Mouse (Mus musculus): ENCODE results near the gene Rdh5. TPM values are rescaled to one million over a fixed set of nuclear protein-coding genes. Genes with fewer than 3 reads are reported as not detected.
A peak's percentile ranks its signal among the peaks of the same experiment; 100 is the strongest.

Rdh5 gene
- total and polyA plus RNA-seq, 2 experiments from 2014 or later, result 8.8 to 10.5 TPM

- Histone ChIP-seq H3K4me3 (ENCODE audit: low read depth, low read length) (peak overlapping the region; percentile 50), H3K4me1 (ENCODE audit: insufficient read depth, low read length) (no peaks in the 10 kb centered on the region), H3K9me3 (ENCODE audit: low read length) (no peaks in the 10 kb centered on the region), H3K36me3 (ENCODE audit: insufficient read depth, low read length) (no peaks in the 10 kb centered on the region), H3K27ac (ENCODE audit: low read depth, low read length) (no peak overlapping the region), H3K9ac (replicated peaks; ENCODE audit: low read length, poor library complexity, severe bottlenecking) (peak overlapping the region; percentile 62), H3K4me2 (ENCODE audit: low read depth, low read length, poor library complexity, severe bottlenecking) (peak overlapping the region; percentile 95), H3K27me3 (ENCODE audit: insufficient read depth, low read length) (peaks cover 26% of the 10 kb centered on the region)
- 3% methylated on average over 21 of the region's 21 CpGs for WGBS
- no peak for TF ChIP-seq CTCF (IDR thresholded peaks at IDR 0.05)
- peak; percentile 33 for ATAC-seq (ENCODE audit: low FRiP score)
- no peak for DNase-seq (ENCODE audit: low spot score)
These were observed 11.5 kb upstream of the Rdh5 start for GRCm38 (mm10) chr10:128933976-128934721.

GRCm38 (mm10) chr10:128933574-128933973 lies 10.9 kb upstream of the Rdh5 start, which contains the start of gene Itga7:
TSS of gene Itga7 (plus strand) at chr10:128933818.
- TF ChIP-seq CTCF (IDR thresholded peaks at IDR 0.05), result no peak
- ATAC-seq (ENCODE audit: low FRiP score) (peak; percentile 55; the same call in 1 of the 2 replicates), DNase-seq (ENCODE audit: low spot score) (peak; percentile 52)
- no peaks in the 10 kb centered on the region for H3K9me3 ChIP-seq (ENCODE audit: low read length)
- no peak within 1 kb of the TSS for H3K27ac ChIP-seq (ENCODE audit: low read depth, low read length)
- H3K4me3 ChIP-seq (ENCODE audit: low read depth, low read length), result peak within 1 kb of the TSS; percentile 50
- H3K36me3 ChIP-seq (ENCODE audit: insufficient read depth, low read length), result no peaks in the 10 kb centered on the region
- peaks cover 26% of the 10 kb centered on the region for H3K27me3 ChIP-seq (ENCODE audit: insufficient read depth, low read length)
- under 1% methylated on average over 25 of the region's 26 CpGs for WGBS
- peak within 1 kb of the TSS; percentile 62 for H3K9ac ChIP-seq (replicated peaks; ENCODE audit: low read length, poor library complexity, severe bottlenecking)
- H3K4me1 ChIP-seq (ENCODE audit: insufficient read depth, low read length), result no peaks in the 10 kb centered on the region
- H3K4me2 ChIP-seq (ENCODE audit: low read depth, low read length, poor library complexity, severe bottlenecking), result peak within 1 kb of the TSS; percentile 95

- TF ChIP-seq CTCF (IDR thresholded peaks at IDR 0.05), result no peak
- H3K9ac ChIP-seq (replicated peaks; ENCODE audit: low read length, poor library complexity, severe bottlenecking), result no peak overlapping the region
- H3K4me1 ChIP-seq (ENCODE audit: insufficient read depth, low read length), result no peaks in the 10 kb centered on the region
- no peak overlapping the region for H3K4me3 ChIP-seq (ENCODE audit: low read depth, low read length)
- no peaks in the 10 kb centered on the region for H3K36me3 ChIP-seq (ENCODE audit: insufficient read depth, low read length)
- DNase-seq (ENCODE audit: low spot score) (no peak), ATAC-seq (ENCODE audit: low FRiP score) (no peak)
- no peak overlapping the region for H3K27ac ChIP-seq (ENCODE audit: low read depth, low read length)
- no peak overlapping the region for H3K4me2 ChIP-seq (ENCODE audit: low read depth, low read length, poor library complexity, severe bottlenecking)
- no peaks in the 10 kb centered on the region for H3K9me3 ChIP-seq (ENCODE audit: low read length)
- WGBS, result 71% methylated on average over 2 of the region's 2 CpGs
- peaks cover 26% of the 10 kb centered on the region for H3K27me3 ChIP-seq (ENCODE audit: insufficient read depth, low read length)
These were observed 8.8 kb upstream of the Rdh5 start for GRCm38 (mm10) chr10:128931441-128931840.

DNA sequence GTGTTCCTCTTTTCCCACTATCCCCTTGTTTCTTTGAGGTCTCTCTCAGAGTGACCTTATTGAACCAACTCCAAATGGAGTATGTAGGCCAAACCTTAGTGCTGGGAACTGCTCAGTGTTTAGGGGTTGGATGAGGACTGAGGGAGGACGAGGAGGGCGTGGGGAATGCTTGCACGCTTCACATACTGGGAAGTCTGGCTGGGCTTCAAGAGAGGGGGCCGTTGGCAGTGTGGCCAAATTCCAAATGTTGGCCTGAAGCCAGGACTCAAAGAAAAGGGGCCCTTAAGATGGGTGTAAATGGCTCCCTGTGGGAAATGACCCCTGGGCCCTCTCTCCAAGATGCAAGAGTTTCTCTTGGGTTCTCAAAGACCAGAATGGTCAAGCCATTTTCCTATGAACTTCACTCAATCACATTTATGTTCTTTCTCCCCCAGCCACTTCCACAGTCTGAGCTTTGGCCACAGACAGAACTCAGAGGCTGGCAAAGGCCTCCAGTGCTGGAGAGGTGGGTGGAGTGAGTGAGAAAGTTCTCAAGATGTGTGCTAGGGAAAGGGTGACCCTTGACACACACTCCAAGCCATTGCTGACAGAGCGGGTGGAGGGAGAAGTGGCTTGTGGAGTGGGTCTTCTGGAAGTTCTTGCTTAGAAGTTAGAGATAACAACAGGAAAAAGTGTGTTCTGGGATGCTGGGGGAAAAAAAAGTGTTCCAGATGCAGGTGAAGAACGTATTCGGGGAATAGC lies 7.1 kb upstream of the Rdh5 start:
- ATAC-seq (ENCODE audit: low FRiP score), result no peak

DNA sequence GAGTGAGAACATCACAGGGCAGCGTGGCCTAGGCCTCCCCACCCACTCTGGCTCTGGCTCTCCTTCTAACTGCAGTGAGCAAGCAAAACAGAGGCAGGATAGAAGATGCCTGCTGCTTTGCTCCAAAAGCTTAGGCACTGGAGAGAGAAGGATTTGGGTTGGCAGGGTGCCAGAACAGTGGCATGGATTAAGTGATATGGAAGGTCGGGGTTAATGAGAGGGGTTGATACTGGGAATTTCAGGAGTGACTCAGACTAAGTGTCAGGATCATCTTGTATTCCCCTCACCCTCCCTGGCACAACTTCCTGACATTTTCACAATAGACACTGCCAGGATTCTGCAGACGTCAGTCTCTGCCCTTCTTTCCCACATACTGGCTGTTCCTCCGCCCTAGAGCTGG lies 5.7 kb upstream of the Rdh5 start:
- H3K9ac ChIP-seq (replicated peaks; ENCODE audit: low read length, poor library complexity, severe bottlenecking), result no peak overlapping the region
- no peak for TF ChIP-seq CTCF (IDR thresholded peaks at IDR 0.05)
- no peak for DNase-seq (ENCODE audit: low spot score)

More for the DNA sequence above, 7.1 kb upstream of the Rdh5 start:
- no peaks in the 10 kb centered on the region for H3K9me3 ChIP-seq (ENCODE audit: low read length)
- peak; percentile 51 for DNase-seq (ENCODE audit: low spot score)
- no peak overlapping the region for H3K4me3 ChIP-seq (ENCODE audit: low read depth, low read length)
- 64% methylated on average over 7 of the region's 7 CpGs for WGBS
- H3K4me1 ChIP-seq (ENCODE audit: insufficient read depth, low read length), result no peaks in the 10 kb centered on the region
- H3K9ac ChIP-seq (replicated peaks; ENCODE audit: low read length, poor library complexity, severe bottlenecking), result no peak overlapping the region
- H3K4me2 ChIP-seq (ENCODE audit: low read depth, low read length, poor library complexity, severe bottlenecking), result no peak overlapping the region
- H3K27me3 ChIP-seq (ENCODE audit: insufficient read depth, low read length), result peaks cover 20% of the 10 kb centered on the region
- no peaks in the 10 kb centered on the region for H3K36me3 ChIP-seq (ENCODE audit: insufficient read depth, low read length)
- no peak for TF ChIP-seq CTCF (IDR thresholded peaks at IDR 0.05)
- H3K27ac ChIP-seq (ENCODE audit: low read depth, low read length), result no peak overlapping the region

GRCm38 (mm10) chr10:128923935-128924334 lies 1.2 kb upstream of the Rdh5 start, which contains the start of gene Bloc1s1:
TSS of gene Bloc1s1 (minus strand) at chr10:128924035.
- TF ChIP-seq CTCF (IDR thresholded peaks at IDR 0.05), result no peak
- H3K4me2 ChIP-seq (ENCODE audit: low read depth, low read length, poor library complexity, severe bottlenecking), result peak within 1 kb of the TSS; percentile 64
- H3K36me3 ChIP-seq (ENCODE audit: insufficient read depth, low read length), result no peaks in the 10 kb centered on the region
- no peak for DNase-seq (ENCODE audit: low spot score)
- peak within 1 kb of the TSS; percentile 92 for H3K27ac ChIP-seq (ENCODE audit: low read depth, low read length)
- peak within 1 kb of the TSS; percentile 80 for H3K9ac ChIP-seq (replicated peaks; ENCODE audit: low read length, poor library complexity, severe bottlenecking)
- ATAC-seq (ENCODE audit: low FRiP score), result no peak
- peaks cover 9% of the 10 kb centered on the region; the same call in 1 of the 2 replicates for H3K4me1 ChIP-seq (ENCODE audit: insufficient read depth, low read length)
- H3K9me3 ChIP-seq (ENCODE audit: low read length), result no peaks in the 10 kb centered on the region
- no peaks in the 10 kb centered on the region for H3K27me3 ChIP-seq (ENCODE audit: insufficient read depth, low read length)
- WGBS, result 56% methylated on average over 9 of the region's 9 CpGs
- H3K4me3 ChIP-seq (ENCODE audit: low read depth, low read length), result peak within 1 kb of the TSS; percentile 63

More for the DNA sequence above, 5.7 kb upstream of the Rdh5 start:
- Histone ChIP-seq H3K27me3 (ENCODE audit: insufficient read depth, low read length) (peaks cover 12% of the 10 kb centered on the region), H3K4me3 (ENCODE audit: low read depth, low read length) (no peak overlapping the region), H3K4me2 (ENCODE audit: low read depth, low read length, poor library complexity, severe bottlenecking) (no peak overlapping the region), H3K4me1 (ENCODE audit: insufficient read depth, low read length) (no peaks in the 10 kb centered on the region), H3K9me3 (ENCODE audit: low read length) (no peaks in the 10 kb centered on the region), H3K27ac (ENCODE audit: low read depth, low read length) (no peak overlapping the region), H3K36me3 (ENCODE audit: insufficient read depth, low read length) (no peaks in the 10 kb centered on the region)
- 20% methylated on average over 4 of the region's 4 CpGs for WGBS
- ATAC-seq (ENCODE audit: low FRiP score), result no peak

Data from midbrain, postnatal 0 days (tissue).